Mouse (Mus musculus): ENCODE results near the gene Olfr1318.
A peak's percentile ranks its signal among the peaks of the same experiment; 100 is the strongest.

The Olfr1318 gene

GRCm38 (mm10) chr2:112153898-112154297, at the start of gene Olfr1318:
TSS of gene Olfr1318 (plus strand) at chr2:112154198.
- no peak for DNase-seq (ENCODE audit: low spot score in 2 of 2)

- DNase-seq (ENCODE audit: low spot score in 2 of 2) = no peak
These were observed 38.7 kb upstream of the Olfr1318 start, which contains the start of gene Olfr1315-ps1 for GRCm38 (mm10) chr2:112115340-112115739. TSS of gene Olfr1315-ps1 (minus strand) at chr2:112115440.

DNA sequence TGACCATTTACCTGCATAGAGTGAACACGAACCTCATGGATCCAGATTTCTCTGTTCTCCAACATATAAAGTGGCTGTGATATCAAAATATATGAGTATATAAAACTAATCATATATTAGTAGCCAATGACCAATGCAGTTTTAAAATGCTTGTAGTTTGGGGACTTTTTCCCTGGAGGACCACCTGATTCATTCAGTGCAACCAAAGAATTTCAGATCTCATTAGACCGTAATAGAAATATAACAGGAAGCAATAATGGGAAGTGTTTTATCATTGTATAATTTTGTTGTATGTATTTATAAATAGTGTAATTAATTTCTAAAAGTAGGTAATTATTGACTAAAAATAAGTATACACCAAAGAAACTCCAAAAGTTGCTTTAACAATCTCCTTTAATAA, 19.1 kb upstream of the Olfr1318 start, which contains the start of gene Olfr1316:
Gene Olfr1316 (minus strand): TSS at position 101 of the 400 bp plus-strand sequence.
- DNase-seq (ENCODE audit: low spot score in 2 of 2) = no peak

DNA sequence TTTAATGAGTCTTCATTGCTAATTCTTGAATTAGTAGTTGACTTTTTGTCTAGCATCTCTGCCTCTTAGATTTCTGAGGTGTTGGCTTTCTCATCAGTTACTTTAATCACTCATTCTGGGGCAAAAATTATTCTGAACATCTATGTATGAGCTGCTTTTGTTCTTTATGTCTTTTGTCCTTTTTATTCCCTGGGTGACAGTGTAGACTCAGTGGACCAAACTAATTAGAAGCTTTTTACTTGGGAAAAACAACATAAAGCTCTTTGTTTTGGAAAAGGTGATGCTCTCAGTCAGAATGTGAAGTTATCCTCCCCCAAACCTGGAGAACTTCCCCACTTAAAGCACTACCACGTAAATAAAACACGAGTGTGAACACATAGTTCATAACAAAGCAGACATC, 14.0 kb upstream of the Olfr1318 start, which contains the start of gene Olfr1317:
Gene Olfr1317 (plus strand): TSS at position 301 of the 400 bp plus-strand sequence.
- DNase-seq (ENCODE audit: low spot score in 2 of 2) = no peak

GRCm38 (mm10) chr2:112196859-112197258, 42.9 kb downstream of the Olfr1318 start:
- peak; percentile 9 to 36 for DNase-seq (ENCODE audit: low spot score in 2 of 2)

DNA sequence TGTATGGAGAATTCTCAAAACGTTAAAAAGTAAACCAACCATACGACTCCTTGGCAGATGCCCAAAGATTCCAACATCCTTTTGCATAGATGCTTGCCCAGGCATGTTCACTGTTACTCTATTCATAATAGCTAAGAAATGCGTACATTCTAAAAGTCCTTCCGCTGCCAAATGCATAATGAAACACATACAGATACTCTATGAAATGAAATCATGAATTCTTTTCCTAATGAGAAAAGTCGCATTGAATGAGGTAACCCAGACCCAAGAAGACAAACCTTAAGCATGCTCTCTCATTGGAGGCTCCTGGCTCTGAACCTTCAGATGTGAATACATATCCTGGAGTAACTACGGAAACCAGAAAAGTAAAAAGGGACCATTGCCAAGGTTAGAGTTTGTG, 49.1 kb downstream of the Olfr1318 start:
- no peak for DNase-seq (ENCODE audit: low spot score in 2 of 2)
